Mouse (Mus musculus): ENCODE data around the gene Acvr2b. TPM values are rescaled to one million over a fixed set of nuclear protein-coding genes. Genes with fewer than 3 reads are reported as not detected.
A peak's percentile ranks its signal among the peaks of the same experiment; 100 is the strongest.

Gene Acvr2b
- polyA plus RNA-seq, 1 experiment from 2014 or later: 1.7 TPM

DNA sequence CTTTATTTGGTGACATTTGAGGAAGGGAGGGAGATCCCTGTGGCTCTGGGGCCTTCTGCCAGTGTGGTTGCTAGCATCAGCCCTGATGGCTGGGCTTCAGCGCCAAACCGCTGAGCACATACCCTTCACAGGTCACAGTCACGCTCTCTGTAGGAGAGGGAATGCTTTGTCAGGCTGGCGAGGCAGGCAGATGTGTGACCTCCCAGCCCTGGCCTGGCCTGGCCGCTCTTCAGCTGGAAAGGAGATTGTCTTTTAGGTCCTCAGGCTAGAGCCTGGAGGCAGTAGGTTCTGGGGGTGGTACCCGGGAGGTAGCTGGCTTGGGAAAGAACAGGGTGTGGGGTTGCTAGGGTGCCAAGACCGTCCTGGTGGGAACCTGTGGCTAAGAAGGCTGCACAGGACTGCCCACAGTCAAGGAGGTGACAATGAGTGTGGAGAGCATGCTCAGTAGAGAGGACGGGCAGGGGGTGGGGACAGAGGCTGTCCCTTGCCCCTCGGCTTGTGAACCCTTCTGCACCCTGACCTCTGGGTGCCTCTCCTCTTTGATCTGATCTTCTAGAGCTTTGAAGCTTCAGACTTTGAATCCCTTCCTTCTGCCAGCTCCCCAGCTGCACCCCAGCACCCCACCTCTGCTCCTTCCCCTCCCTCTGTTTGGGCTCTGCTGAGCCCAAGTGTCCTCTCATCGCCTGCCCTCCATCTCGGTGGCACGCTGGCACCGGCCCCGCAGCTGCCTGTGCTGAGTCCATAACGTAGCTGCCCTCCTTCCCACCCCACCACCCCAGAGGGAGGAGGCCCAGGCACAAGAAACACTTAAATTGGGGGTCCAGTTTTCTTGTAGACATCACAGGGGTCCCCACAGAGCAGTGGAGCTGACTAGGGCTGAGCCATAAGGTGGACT, 73.0 kb downstream of the Acvr2b start:
- peaks cover 3% of the 10 kb centered on the region for H3K4me1 ChIP-seq (ENCODE audit: control insufficient read depth, low read depth, low read length)
- H3K36me3 ChIP-seq (ENCODE audit: control insufficient read depth, insufficient read depth): no peaks in the 10 kb centered on the region
- ATAC-seq (ENCODE audit: low read depth): 0 out of 2 replicates have a peak, but pooled peaks have one; percentile 27
- WGBS (ENCODE audit: insufficient replicate concordance): 57% methylated on average over 15 of the region's 15 CpGs
- H3K4me2 ChIP-seq (ENCODE audit: low read depth, low read length): no peak overlapping the region
- no peak overlapping the region for H3K9ac ChIP-seq (ENCODE audit: low read depth, low read length)
- no peak overlapping the region for H3K27ac ChIP-seq (ENCODE audit: low read length)
- H3K9me3 ChIP-seq (replicated peaks; ENCODE audit: control insufficient read depth, low read length): no peaks in the 10 kb centered on the region
- no peak overlapping the region for H3K4me3 ChIP-seq (ENCODE audit: low read depth, low read length)
- no peaks in the 10 kb centered on the region for H3K27me3 ChIP-seq (ENCODE audit: control insufficient read depth, insufficient read depth, low read depth, low read length)

DNA sequence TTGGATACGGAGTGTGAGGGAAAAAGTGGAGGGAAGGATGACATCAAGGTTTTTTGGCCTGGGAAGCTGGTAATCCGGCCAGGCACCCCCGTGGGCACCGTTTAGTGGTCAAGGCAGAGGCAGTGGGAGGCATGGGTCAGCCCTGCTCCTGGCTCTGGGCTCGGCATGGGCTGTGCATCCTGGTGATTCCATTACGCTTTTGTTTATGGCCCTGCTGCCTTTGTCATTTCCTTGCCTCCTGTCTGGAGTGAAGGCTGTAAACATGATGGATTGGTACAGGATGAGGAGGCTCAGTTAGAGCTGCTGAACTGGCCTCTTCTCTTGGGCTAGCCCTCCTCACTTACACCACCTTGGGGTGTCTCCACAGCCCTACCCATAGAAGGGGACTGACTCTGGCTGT, 75.8 kb downstream of the Acvr2b start:
- 17% methylated on average over 6 of the region's 6 CpGs for WGBS (ENCODE audit: insufficient replicate concordance)
- H3K36me3 ChIP-seq (ENCODE audit: control insufficient read depth, insufficient read depth): no peaks in the 10 kb centered on the region
- no peak overlapping the region for H3K27ac ChIP-seq (ENCODE audit: low read length)
- no peaks in the 10 kb centered on the region for H3K9me3 ChIP-seq (replicated peaks; ENCODE audit: control insufficient read depth, low read length)
- no peak for ATAC-seq (ENCODE audit: low read depth)
- H3K4me2 ChIP-seq (ENCODE audit: low read depth, low read length): no peak overlapping the region
- no peaks in the 10 kb centered on the region for H3K4me1 ChIP-seq (ENCODE audit: control insufficient read depth, low read depth, low read length)
- H3K27me3 ChIP-seq (ENCODE audit: control insufficient read depth, insufficient read depth, low read depth, low read length): no peaks in the 10 kb centered on the region
- H3K4me3 ChIP-seq (ENCODE audit: low read depth, low read length): no peak overlapping the region
- H3K9ac ChIP-seq (ENCODE audit: low read depth, low read length): no peak overlapping the region

DNA sequence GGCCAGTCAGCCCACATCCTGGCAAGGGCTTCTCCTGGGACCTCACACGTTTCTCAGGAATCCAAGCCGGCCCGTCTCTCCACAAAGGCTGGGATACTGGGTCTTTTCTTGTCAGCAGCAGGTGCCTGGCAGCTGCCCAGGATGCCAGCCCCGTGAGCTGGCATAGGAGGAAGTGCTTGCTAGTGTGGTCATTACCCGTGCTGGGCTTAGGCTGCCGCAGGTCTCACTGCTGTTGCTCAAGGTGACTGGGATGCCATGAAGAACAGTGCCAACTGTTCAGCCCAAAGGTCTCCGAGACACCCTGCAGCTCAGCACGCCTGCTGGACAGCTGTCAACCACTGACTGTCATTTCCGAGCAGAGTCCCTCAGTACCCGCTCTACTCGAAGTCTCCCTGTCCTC, 76.4 kb downstream of the Acvr2b start:
- Histone ChIP-seq H3K36me3 (ENCODE audit: control insufficient read depth, insufficient read depth) (no peaks in the 10 kb centered on the region), H3K4me3 (ENCODE audit: low read depth, low read length) (no peak overlapping the region), H3K27me3 (ENCODE audit: control insufficient read depth, insufficient read depth, low read depth, low read length) (no peaks in the 10 kb centered on the region), H3K9ac (ENCODE audit: low read depth, low read length) (no peak overlapping the region), H3K4me2 (ENCODE audit: low read depth, low read length) (no peak overlapping the region), H3K9me3 (replicated peaks; ENCODE audit: control insufficient read depth, low read length) (no peaks in the 10 kb centered on the region), H3K4me1 (ENCODE audit: control insufficient read depth, low read depth, low read length) (no peaks in the 10 kb centered on the region), H3K27ac (ENCODE audit: low read length) (no peak overlapping the region)
- WGBS (ENCODE audit: insufficient replicate concordance): 47% methylated on average over 11 of the region's 11 CpGs
- no peak for ATAC-seq (ENCODE audit: low read depth)

DNA sequence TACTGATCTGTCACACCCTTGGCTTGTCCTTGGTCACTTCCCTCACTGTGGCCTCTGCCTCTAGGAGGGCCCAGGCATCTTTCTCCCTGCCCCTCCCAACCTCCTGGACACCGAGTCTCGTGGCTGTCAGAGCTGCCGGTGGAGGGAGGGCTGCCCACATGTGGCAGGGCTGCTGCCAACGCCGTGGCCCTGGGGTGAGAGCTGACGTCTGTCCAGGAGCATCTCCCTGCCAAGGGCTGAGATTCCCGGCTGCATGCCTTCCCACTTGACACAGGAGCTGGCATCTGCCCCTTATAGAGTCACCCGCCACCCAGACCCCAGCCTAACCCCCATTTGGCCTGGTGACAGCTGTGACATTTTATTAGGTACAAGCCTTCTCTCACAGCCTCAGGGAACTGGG, 77.4 kb downstream of the Acvr2b start:
- Histone ChIP-seq H3K27ac (ENCODE audit: low read length) (no peak overlapping the region), H3K4me3 (ENCODE audit: low read depth, low read length) (no peak overlapping the region), H3K36me3 (ENCODE audit: control insufficient read depth, insufficient read depth) (no peaks in the 10 kb centered on the region), H3K4me2 (ENCODE audit: low read depth, low read length) (no peak overlapping the region), H3K9ac (ENCODE audit: low read depth, low read length) (no peak overlapping the region), H3K27me3 (ENCODE audit: control insufficient read depth, insufficient read depth, low read depth, low read length) (no peaks in the 10 kb centered on the region), H3K9me3 (replicated peaks; ENCODE audit: control insufficient read depth, low read length) (no peaks in the 10 kb centered on the region), H3K4me1 (ENCODE audit: control insufficient read depth, low read depth, low read length) (no peaks in the 10 kb centered on the region)
- WGBS (ENCODE audit: insufficient replicate concordance): 55% methylated on average over 8 of the region's 8 CpGs
- no peak for ATAC-seq (ENCODE audit: low read depth)

DNA sequence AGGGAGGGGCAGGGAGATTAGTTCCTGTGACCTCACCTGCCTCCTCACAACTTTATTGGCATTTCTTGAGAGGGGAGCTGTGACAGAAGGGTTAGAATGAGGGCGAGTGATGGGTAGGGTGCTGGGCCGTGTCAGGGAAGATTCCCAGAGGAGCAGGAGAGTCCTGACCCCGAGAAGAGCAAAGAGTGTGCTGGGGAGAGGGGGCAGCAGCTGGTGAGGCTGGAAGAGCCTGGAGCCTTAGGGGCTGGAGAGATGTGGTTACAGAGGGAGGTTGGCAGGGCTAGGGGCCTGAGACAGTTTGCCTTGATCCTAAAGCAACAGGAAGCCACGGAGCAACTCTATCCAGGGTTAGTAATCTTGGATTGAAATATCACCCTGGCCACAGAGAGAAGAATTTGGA, 79.7 kb downstream of the Acvr2b start:
- no peaks in the 10 kb centered on the region for H3K9me3 ChIP-seq (replicated peaks; ENCODE audit: control insufficient read depth, low read length)
- H3K4me1 ChIP-seq (ENCODE audit: control insufficient read depth, low read depth, low read length): no peaks in the 10 kb centered on the region
- no peaks in the 10 kb centered on the region for H3K36me3 ChIP-seq (ENCODE audit: control insufficient read depth, insufficient read depth)
- no peak overlapping the region for H3K4me2 ChIP-seq (ENCODE audit: low read depth, low read length)
- H3K27me3 ChIP-seq (ENCODE audit: control insufficient read depth, insufficient read depth, low read depth, low read length): no peaks in the 10 kb centered on the region
- no peak for ATAC-seq (ENCODE audit: low read depth)
- H3K9ac ChIP-seq (ENCODE audit: low read depth, low read length): no peak overlapping the region
- H3K4me3 ChIP-seq (ENCODE audit: low read depth, low read length): no peak overlapping the region
- WGBS (ENCODE audit: insufficient replicate concordance): 53% methylated on average over 4 of the region's 4 CpGs
- no peak overlapping the region for H3K27ac ChIP-seq (ENCODE audit: low read length)

DNA sequence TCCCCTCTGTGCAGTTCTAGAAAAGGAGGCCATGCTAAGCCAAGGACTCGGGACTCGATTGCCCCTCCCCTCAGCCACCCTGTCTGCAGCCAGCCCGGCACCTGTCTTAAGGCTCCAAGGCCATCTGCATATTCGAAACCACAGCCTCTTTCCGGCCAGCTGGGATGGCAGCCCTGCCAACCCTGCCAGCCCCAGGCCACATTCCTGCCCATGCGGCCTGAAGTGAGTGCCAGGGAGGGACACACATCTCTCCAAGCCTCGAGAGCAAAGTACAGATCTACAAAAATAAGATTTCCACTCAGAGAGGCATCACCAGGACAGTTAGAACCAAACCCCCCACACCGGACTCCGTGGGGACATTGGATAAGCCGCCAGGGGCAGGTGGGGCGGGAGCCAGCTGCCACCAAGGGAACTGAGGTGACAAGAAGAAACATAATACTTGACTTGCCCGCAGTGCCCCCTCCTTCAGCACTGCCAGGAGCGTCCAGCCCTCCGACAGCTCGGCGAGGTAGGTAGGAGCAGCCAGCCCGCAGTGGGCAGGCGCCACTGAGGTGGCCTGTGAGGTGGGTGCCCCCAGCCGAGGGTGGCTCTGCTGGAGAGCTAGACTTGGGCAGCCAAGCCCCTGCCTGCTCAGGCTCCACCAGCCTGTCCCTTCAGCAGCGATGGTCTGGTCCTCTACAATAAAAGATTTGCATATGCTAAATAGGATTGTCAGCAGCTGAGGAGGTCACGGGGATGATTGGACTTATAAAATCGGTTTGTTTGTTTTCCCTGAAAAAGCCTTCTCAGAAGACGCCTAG, 81.8 kb downstream of the Acvr2b start:
- Histone ChIP-seq H3K9ac (ENCODE audit: low read depth, low read length) (no peak overlapping the region), H3K27me3 (ENCODE audit: control insufficient read depth, insufficient read depth, low read depth, low read length) (no peaks in the 10 kb centered on the region), H3K9me3 (replicated peaks; ENCODE audit: control insufficient read depth, low read length) (no peaks in the 10 kb centered on the region), H3K36me3 (ENCODE audit: control insufficient read depth, insufficient read depth) (no peaks in the 10 kb centered on the region), H3K4me1 (ENCODE audit: control insufficient read depth, low read depth, low read length) (no peaks in the 10 kb centered on the region), H3K4me2 (ENCODE audit: low read depth, low read length) (no peak overlapping the region), H3K4me3 (ENCODE audit: low read depth, low read length) (no peak overlapping the region), H3K27ac (ENCODE audit: low read length) (no peak overlapping the region)
- ATAC-seq (ENCODE audit: low read depth): no peak
- WGBS (ENCODE audit: insufficient replicate concordance): 45% methylated on average over 23 of the region's 23 CpGs

DNA sequence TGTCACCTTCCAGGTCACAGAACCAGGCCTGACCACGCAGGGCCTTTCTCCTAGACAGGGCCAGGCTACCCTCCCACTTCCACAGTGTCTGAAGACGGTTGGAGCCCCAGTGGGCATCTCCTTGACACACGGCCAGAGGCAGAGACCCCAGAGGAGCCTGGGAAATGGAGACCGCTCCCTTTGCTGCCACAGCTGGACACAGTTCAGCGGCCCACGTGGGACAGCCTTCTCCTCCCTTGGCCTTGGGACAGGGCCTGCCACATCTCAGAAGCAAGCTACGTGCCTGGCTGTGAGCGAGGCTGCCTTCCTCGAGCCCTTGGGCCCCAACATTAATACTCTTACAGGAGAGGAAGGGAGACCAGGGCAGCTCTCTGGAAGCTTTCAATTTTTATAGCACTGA, 82.5 kb downstream of the Acvr2b start:
- H3K4me3 ChIP-seq (ENCODE audit: low read depth, low read length): no peak overlapping the region
- no peak overlapping the region for H3K4me2 ChIP-seq (ENCODE audit: low read depth, low read length)
- H3K36me3 ChIP-seq (ENCODE audit: control insufficient read depth, insufficient read depth): no peaks in the 10 kb centered on the region
- H3K9me3 ChIP-seq (replicated peaks; ENCODE audit: control insufficient read depth, low read length): no peaks in the 10 kb centered on the region
- H3K9ac ChIP-seq (ENCODE audit: low read depth, low read length): no peak overlapping the region
- no peaks in the 10 kb centered on the region for H3K4me1 ChIP-seq (ENCODE audit: control insufficient read depth, low read depth, low read length)
- no peak overlapping the region for H3K27ac ChIP-seq (ENCODE audit: low read length)
- WGBS (ENCODE audit: insufficient replicate concordance): 60% methylated on average over 9 of the region's 9 CpGs
- ATAC-seq (ENCODE audit: low read depth): no peak
- H3K27me3 ChIP-seq (ENCODE audit: control insufficient read depth, insufficient read depth, low read depth, low read length): no peaks in the 10 kb centered on the region

Measured in liver, embryonic 16.5 days (tissue).